In genomic region chr8:111939516-111940142, GRCm38 (mm10) we compare ENCODE assay signal across 7 mouse cellular contexts. TPM values are rescaled to one million over a fixed set of nuclear protein-coding genes. Genes with fewer than 3 reads are reported as not detected.
DNase-seq lines count a peak whose midpoint lies in the region; ATAC-seq and TF ChIP-seq lines count a peak whose summit lies in the region.

No protein-coding gene starts in this region.

- TF ChIP-seq POLR2A in bone marrow, adult 2 months (IDR thresholded peaks at IDR 0.05; ENCODE audit: borderline replicate concordance, control insufficient read depth, low read depth, low read length): peak; percentile 47; the same call in 1 of the 2 replicates

- H3K27me3 ChIP-seq in erythroblast, embryonic 14.5 days (ENCODE audit: control insufficient read depth): no peaks in the 10 kb centered on the region
- H3K27me3 ChIP-seq in stomach, embryonic 14.5 days (ENCODE audit: control insufficient read depth, insufficient read depth, low read length): no peaks in the 10 kb centered on the region

- peak; percentile 46 for DNase-seq in MEL-GATA-1-ER (ENCODE audit: extremely low read depth, low read depth)
- peak; percentile 20 to 22 for DNase-seq in heart, postnatal 14 days
- DNase-seq in large intestine, adult 2 months (ENCODE audit: low read depth, low spot score): peak; percentile 84
- peak; percentile 39 for DNase-seq in mesoderm, embryonic 11.5 days (ENCODE audit: low read depth, low spot score)

- H3K36me3 ChIP-seq in erythroblast, embryonic 14.5 days (ENCODE audit: control insufficient read depth): peaks cover 34% of the 10 kb centered on the region
- peaks cover 15% of the 10 kb centered on the region; the same call in 1 of the 2 replicates for H3K36me3 ChIP-seq in stomach, embryonic 14.5 days (ENCODE audit: control insufficient read depth, insufficient read depth, low read length)

- intact Hi-C loops in heart, postnatal 14 days (cut with DNase I): loop anchor here (2.0 kb wide), 1 partner anchor 53 kb away; the partner anchor contains the start of gene Adat1

- peak; percentile 81 for ATAC-seq in stomach, embryonic 14.5 days (ENCODE audit: insufficient number of reproducible peaks, insufficient read depth, low FRiP score, low read depth)

- H3K4me3 ChIP-seq in bone marrow, adult 2 months (replicated peaks; ENCODE audit: control insufficient read depth, low read depth, low read length): peak overlapping the region; percentile 42
- peak overlapping the region; percentile 90 for H3K4me3 ChIP-seq in erythroblast, embryonic 14.5 days (replicated peaks)
- H3K4me3 ChIP-seq in stomach, embryonic 14.5 days (ENCODE audit: low read depth, low read length): peak overlapping the region; percentile 91

- peaks cover 2% of the 10 kb centered on the region for H3K4me1 ChIP-seq in bone marrow, adult 2 months (ENCODE audit: control insufficient read depth, insufficient read depth, low read length)
- peaks cover 48% of the 10 kb centered on the region for H3K4me1 ChIP-seq in erythroblast, embryonic 14.5 days (ENCODE audit: control insufficient read depth)
- H3K4me1 ChIP-seq in stomach, embryonic 14.5 days (ENCODE audit: control insufficient read depth, insufficient read depth, low read length): peaks cover 3% of the 10 kb centered on the region; the same call in 1 of the 2 replicates

- H3K27ac ChIP-seq in bone marrow, adult 2 months (ENCODE audit: control insufficient read depth, insufficient read depth, low read depth, low read length, poor library complexity): no peak overlapping the region
- peak overlapping the region; percentile 71 for H3K27ac ChIP-seq in stomach, embryonic 14.5 days (ENCODE audit: low read length)

- peak overlapping the region; percentile 92 for H3K4me2 ChIP-seq in stomach, embryonic 14.5 days (replicated peaks; ENCODE audit: low read depth, low read length)

- WGBS in bone marrow, adult 2 months: 7% methylated on average over 10 of the region's 10 CpGs
- 5% methylated on average over 10 of the region's 10 CpGs for WGBS in large intestine, adult 2 months
- WGBS in stomach, embryonic 14.5 days: 4% methylated on average over 10 of the region's 10 CpGs

- no peak for TF ChIP-seq CTCF in bone marrow, adult 2 months (IDR thresholded peaks at IDR 0.05; ENCODE audit: control insufficient read depth, insufficient read depth, low read length)

- H3K9ac ChIP-seq in stomach, embryonic 14.5 days (replicated peaks; ENCODE audit: low read depth, low read length): no peak overlapping the region

- no peaks in the 10 kb centered on the region for H3K9me3 ChIP-seq in erythroblast, embryonic 14.5 days (ENCODE audit: control insufficient read depth, low read length)
- no peaks in the 10 kb centered on the region for H3K9me3 ChIP-seq in stomach, embryonic 14.5 days (ENCODE audit: control insufficient read depth, low read depth, low read length)

RNA-seq across cellular contexts. Expression of gene Gabarapl2, which starts 0.9 kb away (rescaled TPM):
- polyA plus RNA-seq in bone marrow, adult 2 months (2011; ENCODE audit: insufficient read depth, insufficient read length, low replicate concordance, missing spikeins): 84.5 and 93.5 TPM in 2 replicates
- 2.0 and 3.3 TPM in 2 replicates for polyA plus RNA-seq in erythroblast, embryonic 14.5 days (2012)
- 100 to 1,000 TPM; 128 to 136 TPM for total RNA-seq in heart, postnatal 14 days (2021)
- 43.1 and 49.7 TPM in 2 replicates for polyA plus RNA-seq in large intestine, adult 2 months (2012; rRNA removed)
- polyA plus RNA-seq in stomach, embryonic 14.5 days (2014; fragmentation: Nextera tagmentation; extraction: Ambion mirVana): 187 and 189 TPM in 2 replicates

RNA-seq across cellular contexts. Expression of gene Tmem231, which starts 5.9 kb away (rescaled TPM):
- 2.4 TPM in 1 of 2 replicates, not detected in the other for polyA plus RNA-seq in bone marrow, adult 2 months (2011; ENCODE audit: insufficient read depth, insufficient read length, low replicate concordance, missing spikeins)
- 0.33 and 0.70 TPM in 2 replicates for polyA plus RNA-seq in erythroblast, embryonic 14.5 days (2012)
- total RNA-seq in heart, postnatal 14 days (2021): 1 to 10 TPM; 1.7 to 2.0 TPM
- polyA plus RNA-seq in large intestine, adult 2 months (2012; rRNA removed): 1.2 and 1.3 TPM in 2 replicates
- 14.8 and 16.6 TPM in 2 replicates for polyA plus RNA-seq in stomach, embryonic 14.5 days (2014; fragmentation: Nextera tagmentation; extraction: Ambion mirVana)

RNA-seq across cellular contexts. Expression of gene Chst5, which starts 29.4 kb away (rescaled TPM):
- polyA plus RNA-seq in bone marrow, adult 2 months (2011; ENCODE audit: insufficient read depth, insufficient read length, low replicate concordance, missing spikeins): 0.70 TPM in 1 of 2 replicates, not detected in the other
- polyA plus RNA-seq in erythroblast, embryonic 14.5 days (2012): not detected in 2 replicates
- total RNA-seq in heart, postnatal 14 days (2021): not detected
- 0.15 and 0.20 TPM in 2 replicates for polyA plus RNA-seq in large intestine, adult 2 months (2012; rRNA removed)
- polyA plus RNA-seq in stomach, embryonic 14.5 days (2014; fragmentation: Nextera tagmentation; extraction: Ambion mirVana): 3.0 and 3.9 TPM in 2 replicates

RNA-seq across cellular contexts. Expression of gene Adat1, which starts 52.5 kb away (rescaled TPM):
- 2.5 and 3.3 TPM in 2 replicates for polyA plus RNA-seq in bone marrow, adult 2 months (2011; ENCODE audit: insufficient read depth, insufficient read length, low replicate concordance, missing spikeins)
- polyA plus RNA-seq in erythroblast, embryonic 14.5 days (2012): 0.06 TPM in 1 of 2 replicates, not detected in the other
- 1 to 10 TPM; 1.9 to 2.2 TPM for total RNA-seq in heart, postnatal 14 days (2021)
- 1.7 and 2.2 TPM in 2 replicates for polyA plus RNA-seq in large intestine, adult 2 months (2012; rRNA removed)
- polyA plus RNA-seq in stomach, embryonic 14.5 days (2014; fragmentation: Nextera tagmentation; extraction: Ambion mirVana): 8.9 and 9.5 TPM in 2 replicates

Comparison
In these comparisons a context has a peak if more than half of its experiments do, and no peak if none do; other contexts are left out.
1. DNase-seq: peak in every context shown above with its lines; median percentile 84 in large intestine, adult 2 months; 46 in MEL-GATA-1-ER; 39 in mesoderm, embryonic 11.5 days; 21 in heart, postnatal 14 days.
2. RNA of gene Gabarapl2, which starts 0.9 kb away (polyA plus RNA-seq): 187 to 189 TPM in stomach, embryonic 14.5 days, 84.5 to 93.5 TPM in bone marrow, adult 2 months and 43.1 to 49.7 TPM in large intestine, adult 2 months; 2.0 to 3.3 TPM in erythroblast, embryonic 14.5 days; every median in the first group is over 10 times any median in the second.
3. Peak in every context shown above with its lines, with median percentiles within 50 percentile points of each other: H3K4me3 ChIP-seq.